Mouse (Mus musculus) liver, adult 2 months (tissue): ENCODE measurements at regions not wholly inside any gene's neighbourhood (a gene's known extent, or its start where the extent isn't known, plus 50 kb on each side); places are given as distances from the start of the nearest gene placed in this dataset.
A peak's percentile ranks its signal among the peaks of the same experiment; 100 is the strongest.

Experiments used
- DNase-seq: peaks from one replicate; pipeline ENCODE4 v3.0.0-alpha.2; 2011; ENCODE audit warnings: low read depth, low spot score; ENCODE audit errors: extremely low read depth
- H3K27ac ChIP-seq: fragments of 200-500 bp; replicated peaks from 2 replicates; pipeline ENCODE4 v1.5.1; 2012; ENCODE audit warnings: low read depth, mild to moderate bottlenecking, control low read depth, inconsistent platforms, low read length; ENCODE audit not compliant: insufficient read depth
- H3K27me3 ChIP-seq: fragments of 200-500 bp; 2 replicates; pipeline ENCODE4 v1.6.1; 2012; ENCODE audit warnings: mild to moderate bottlenecking, moderate library complexity, low read length, inconsistent platforms; ENCODE audit not compliant: control insufficient read depth, insufficient read depth
- H3K36me3 ChIP-seq: fragments of 200-500 bp; 2 replicates; pipeline ENCODE4 v1.6.1; 2012; ENCODE audit warnings: low read length, inconsistent platforms; ENCODE audit not compliant: control insufficient read depth, insufficient read depth
- H3K4me1 ChIP-seq: fragments of 200-500 bp; 2 replicates; pipeline ENCODE4 v1.6.1; 2011; ENCODE audit warnings: low read length; ENCODE audit not compliant: control insufficient read depth, insufficient read depth
- H3K4me3 ChIP-seq: fragments of 200-500 bp; 2 replicates; pipeline ENCODE4 v1.5.1; 2011; ENCODE audit warnings: low read depth, mild to moderate bottlenecking, control low read depth, low read length, moderate library complexity; ENCODE audit not compliant: insufficient read depth
- H3K79me2 ChIP-seq: fragments of 200-500 bp; 2 replicates; pipeline ENCODE4 v1.6.1; 2012; ENCODE audit warnings: inconsistent platforms, mild to moderate bottlenecking, low read length, moderate library complexity; ENCODE audit not compliant: control insufficient read depth, insufficient read depth
- H3K9ac ChIP-seq: fragments of 200-500 bp; 2 replicates; pipeline ENCODE4 v1.6.1; 2012; ENCODE audit warnings: low read depth, mild to moderate bottlenecking, control low read depth, inconsistent platforms, low read length
- CTCF ChIP-seq: fragments of 200-500 bp; IDR thresholded peaks from 2 replicates; pipeline ENCODE4 v1.5.1; 2011; ENCODE audit warnings: low read depth, low read length, control low read depth
- POLR2A ChIP-seq: fragments of 200-500 bp; IDR thresholded peaks from 2 replicates; pipeline ENCODE4 v1.6.1; 2011; ENCODE audit warnings: low read length, control low read depth; ENCODE audit not compliant: insufficient read depth; ENCODE audit errors: extremely low read depth
- WGBS: fragments of 180-500 bp; shearing (Covaris S2); methylation state at CpG from one replicate; pipeline ENCODE4 v1.1.7; 2018; 5-methylcytosine and 5-hydroxymethylcytosine counted together

DNA sequence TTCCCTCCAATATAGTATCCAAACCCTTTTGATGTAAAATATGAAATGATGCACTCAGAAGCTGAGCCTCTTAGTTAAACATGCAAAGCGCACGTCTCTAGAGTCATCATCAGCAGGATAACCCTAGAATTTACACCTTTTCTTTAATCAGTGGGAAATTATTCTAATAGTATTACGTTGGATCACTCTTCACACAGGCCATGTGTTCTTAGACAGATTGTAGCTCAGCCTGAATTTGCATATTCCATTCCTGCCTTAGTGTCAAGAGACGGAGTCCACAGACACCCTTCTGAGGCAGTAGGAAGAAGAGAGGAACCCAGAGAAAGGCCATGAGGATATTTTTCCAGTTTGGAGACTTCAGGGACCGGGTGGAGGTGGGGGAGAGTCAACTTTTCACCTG lies 125.0 kb downstream of the Gm45692 start:
- Histone ChIP-seq H3K79me2 (no peaks in the 10 kb centered on the region), H3K4me3 (no peak overlapping the region), H3K9ac (no peak overlapping the region), H3K4me1 (peaks cover 2% of the 10 kb centered on the region; the same call in 1 of the 2 replicates), H3K36me3 (no peaks in the 10 kb centered on the region), H3K27me3 (no peaks in the 10 kb centered on the region), H3K27ac (no peak overlapping the region)
- WGBS, result 67% methylated on average over 5 of the region's 5 CpGs
- no peak for TF ChIP-seq CTCF
- TF ChIP-seq POLR2A, result no peak
- DNase-seq, result no peak

DNA sequence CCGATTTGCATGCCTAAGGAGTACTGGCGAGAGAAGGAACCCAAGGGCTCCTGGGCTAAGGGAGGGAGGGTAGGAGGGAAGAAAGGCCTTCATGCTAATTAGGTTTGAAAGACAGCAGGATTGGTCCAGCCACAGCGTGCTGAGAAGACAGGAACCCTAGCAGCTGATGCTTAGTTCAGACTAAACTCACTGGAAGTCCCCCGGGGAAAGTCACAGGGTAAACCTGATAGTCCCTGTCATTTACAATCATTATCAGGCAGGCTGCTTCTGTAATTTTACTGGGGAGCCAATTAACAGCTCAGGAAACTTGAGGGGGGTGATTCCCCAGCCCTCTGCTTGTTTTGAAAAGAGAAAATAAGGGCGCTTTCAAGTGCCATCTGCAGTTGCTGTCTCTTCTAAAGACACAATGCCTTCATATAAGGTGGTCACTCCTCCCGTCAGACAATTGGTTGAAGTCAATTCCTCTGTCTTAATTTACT lies 135.9 kb downstream of the Gm45692 start:
- H3K4me1 ChIP-seq, result no peaks in the 10 kb centered on the region
- H3K9ac ChIP-seq, result no peak overlapping the region
- 0 out of 2 replicates have a peak, but pooled peaks cover 3% of the 10 kb centered on the region for H3K27me3 ChIP-seq
- no peaks in the 10 kb centered on the region for H3K36me3 ChIP-seq
- DNase-seq, result no peak
- no peak overlapping the region for H3K27ac ChIP-seq
- no peak overlapping the region for H3K4me3 ChIP-seq
- TF ChIP-seq CTCF (no peak), POLR2A (no peak)
- 46% methylated on average over 6 of the region's 6 CpGs for WGBS
- H3K79me2 ChIP-seq, result no peaks in the 10 kb centered on the region

DNA sequence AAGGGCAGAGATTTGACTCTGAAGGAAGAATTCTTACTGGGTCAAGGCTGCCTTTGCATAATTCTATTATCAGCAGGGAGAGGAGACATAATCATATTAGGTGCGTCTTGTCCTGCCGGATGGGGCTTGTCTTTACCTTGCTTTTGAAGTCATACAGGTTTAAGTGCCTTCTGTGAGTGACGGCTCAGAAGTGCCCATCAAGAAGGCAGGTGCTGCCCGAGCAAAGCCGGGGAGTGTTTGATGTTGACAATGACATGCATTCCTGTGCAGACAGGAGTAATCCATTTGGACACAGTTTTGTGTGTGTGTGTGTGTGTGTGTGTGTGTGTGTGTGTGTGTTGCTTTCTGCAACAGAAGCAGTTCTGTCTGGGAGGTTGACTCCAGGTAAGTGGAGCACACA lies 141.0 kb downstream of the Gm45692 start:
- Histone ChIP-seq H3K36me3 (no peaks in the 10 kb centered on the region), H3K79me2 (no peaks in the 10 kb centered on the region), H3K9ac (no peak overlapping the region), H3K4me3 (no peak overlapping the region), H3K27me3 (0 out of 2 replicates have a peak, but pooled peaks cover 3% of the 10 kb centered on the region), H3K4me1 (no peaks in the 10 kb centered on the region), H3K27ac (no peak overlapping the region)
- DNase-seq, result no peak
- 42% methylated on average over 5 of the region's 5 CpGs for WGBS
- no peak for TF ChIP-seq POLR2A
- no peak for TF ChIP-seq CTCF

DNA sequence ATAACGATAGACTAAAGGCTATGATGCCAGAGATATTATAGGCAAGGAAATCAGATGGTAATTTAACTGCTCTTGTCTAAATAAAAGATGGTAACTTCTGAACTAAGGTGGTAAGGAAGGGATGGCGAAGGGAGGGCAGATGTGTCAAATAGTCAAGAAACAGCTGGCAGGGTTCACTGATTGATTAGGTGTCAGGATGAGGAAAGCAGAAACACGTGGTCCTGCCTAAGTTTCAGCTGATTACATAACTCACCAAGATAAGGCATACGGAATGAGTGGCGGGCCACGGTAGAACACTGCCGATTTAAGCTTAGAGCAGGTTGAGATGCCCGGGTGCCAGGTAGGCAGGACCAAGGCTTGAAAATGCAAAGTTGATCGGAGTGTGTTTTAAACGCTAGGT lies 143.2 kb downstream of the Gm45692 start:
- no peak overlapping the region for H3K27ac ChIP-seq
- no peak for DNase-seq
- WGBS, result 68% methylated on average over 10 of the region's 10 CpGs
- no peaks in the 10 kb centered on the region for H3K79me2 ChIP-seq
- no peak overlapping the region for H3K4me3 ChIP-seq
- no peaks in the 10 kb centered on the region for H3K4me1 ChIP-seq
- TF ChIP-seq CTCF, result no peak
- no peak for TF ChIP-seq POLR2A
- 0 out of 2 replicates have a peak, but pooled peaks cover 3% of the 10 kb centered on the region for H3K27me3 ChIP-seq
- no peaks in the 10 kb centered on the region for H3K36me3 ChIP-seq
- no peak overlapping the region for H3K9ac ChIP-seq

DNA sequence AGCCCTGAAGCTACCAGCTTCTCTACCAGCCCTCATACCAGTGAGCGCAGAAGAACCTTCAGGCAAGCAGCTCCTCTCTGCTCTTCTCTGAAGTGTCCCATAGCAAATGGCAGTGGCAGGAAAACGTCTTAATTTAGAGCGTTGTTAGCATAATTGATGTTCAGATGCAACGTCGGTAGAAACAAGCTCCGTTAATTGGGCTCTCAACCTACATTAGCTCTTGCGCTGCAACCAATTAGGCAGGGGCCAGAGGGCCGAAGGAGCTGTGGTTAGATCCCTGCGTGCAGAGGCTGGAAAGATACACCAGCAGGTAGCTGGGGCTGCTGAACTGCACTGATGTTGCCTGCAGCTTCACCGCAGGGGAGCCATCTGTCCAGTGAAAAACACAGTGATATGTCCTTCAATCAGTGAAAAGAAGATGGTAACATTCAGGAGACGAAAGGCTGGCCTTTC lies 145.6 kb downstream of the Gm45692 start:
- TF ChIP-seq CTCF, result no peak
- TF ChIP-seq POLR2A, result no peak
- Histone ChIP-seq H3K27me3 (no peaks in the 10 kb centered on the region), H3K36me3 (no peaks in the 10 kb centered on the region), H3K27ac (no peak overlapping the region), H3K4me1 (no peaks in the 10 kb centered on the region), H3K4me3 (no peak overlapping the region), H3K9ac (no peak overlapping the region), H3K79me2 (no peaks in the 10 kb centered on the region)
- DNase-seq, result no peak
- WGBS, result 78% methylated on average over 11 of the region's 11 CpGs

DNA sequence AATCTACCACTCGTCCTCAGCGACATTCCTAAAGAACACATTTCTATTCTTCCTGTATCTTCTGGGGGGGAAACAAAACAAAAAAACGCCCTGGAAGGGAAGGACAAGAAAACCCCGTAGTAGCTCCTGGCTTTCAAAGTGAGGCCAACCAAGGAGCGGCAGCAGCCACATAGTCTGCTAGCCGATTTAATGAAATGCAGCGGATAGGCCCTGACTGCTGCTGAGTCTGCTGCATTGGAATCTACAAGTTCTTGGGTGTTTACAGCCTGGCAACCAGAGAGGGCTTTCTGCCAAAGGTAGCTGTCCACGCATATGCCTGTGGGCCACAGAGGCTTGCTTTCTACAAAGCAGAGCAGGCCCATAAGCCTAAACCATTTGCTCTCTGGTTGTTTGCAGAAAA lies 146.0 kb downstream of the Gm45692 start:
- peak; percentile 16 for DNase-seq
- Histone ChIP-seq H3K27me3 (no peaks in the 10 kb centered on the region), H3K9ac (no peak overlapping the region), H3K27ac (no peak overlapping the region), H3K4me3 (no peak overlapping the region), H3K4me1 (no peaks in the 10 kb centered on the region), H3K79me2 (no peaks in the 10 kb centered on the region), H3K36me3 (no peaks in the 10 kb centered on the region)
- WGBS, result 75% methylated on average over 8 of the region's 8 CpGs
- no peak for TF ChIP-seq POLR2A
- no peak for TF ChIP-seq CTCF
